Mouse (Mus musculus) bone marrow macrophage, adult 2 months (primary cell): ENCODE data around the gene Plscr3.

ENCODE experiments used
- CTCF ChIP-seq: IDR thresholded peaks from 2 replicates; pipeline ENCODE4 v1.5.1; 2012; ENCODE audit warnings: low read depth, mild to moderate bottlenecking, low read length, moderate library complexity
- POLR2A ChIP-seq: IDR thresholded peaks from 2 replicates; pipeline ENCODE4 v1.6.1; 2012; ENCODE audit warnings: mild to moderate bottlenecking, low read depth, low read length, borderline replicate concordance

DNA sequence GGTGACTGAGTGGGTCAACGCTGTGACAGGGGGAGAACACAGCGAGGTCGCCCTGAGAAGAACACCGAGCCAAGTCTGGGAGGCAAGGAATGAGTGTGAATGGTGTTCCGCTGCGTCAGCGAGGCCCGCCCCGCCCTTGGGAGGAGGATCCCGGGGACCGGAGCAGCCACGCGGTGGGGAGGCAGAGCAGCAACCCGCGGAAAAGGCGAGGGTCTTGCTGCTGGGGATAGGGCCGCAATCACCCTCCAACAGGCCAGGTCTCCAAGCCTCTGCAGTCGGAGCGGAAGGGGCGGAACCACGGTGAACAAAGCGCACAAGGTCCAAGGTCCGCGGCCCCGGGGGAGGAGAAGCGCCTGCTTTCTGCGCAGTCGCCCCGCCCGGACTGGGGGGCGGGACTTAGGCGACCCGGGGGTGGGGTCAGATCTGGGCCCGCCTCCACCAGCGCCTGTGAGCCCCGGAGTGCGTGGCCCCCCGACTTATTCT, at the start of gene Plscr3:
- TF ChIP-seq CTCF (no peak), POLR2A (no peak)
